Mouse (Mus musculus) limb, embryonic 14.5 days (tissue): ENCODE measurements around the gene Hemk1. TPM values are rescaled to one million over a fixed set of nuclear protein-coding genes. Genes with fewer than 3 reads are reported as not detected.

ENCODE experiments used
- ATAC-seq: fragments of 200-750 bp; cut with Nextera tagmentation; 2 replicates; pipeline ENCODE4 v1.8.0; 2017; ENCODE audit warnings: low read depth, moderate number of reproducible peaks, moderate TSS enrichment; ENCODE audit not compliant: low FRiP score
- DNase-seq: peaks from one replicate; pipeline ENCODE4 v3.0.0-alpha.2; 2015; ENCODE audit warnings: low spot score
- H3K27ac ChIP-seq: fragments of 300-500 bp; sonication (generic); replicated peaks from 2 replicates; pipeline ENCODE4 v1.5.1; 2014; ENCODE audit warnings: low read depth, mild to moderate bottlenecking, low read length, moderate library complexity, mixed read lengths
- H3K27me3 ChIP-seq: fragments of 300-500 bp; sonication (generic); 2 replicates; pipeline ENCODE4 v1.6.1; 2014; ENCODE audit warnings: low read length, mixed read lengths; ENCODE audit not compliant: control insufficient read depth, insufficient read depth
- H3K36me3 ChIP-seq: fragments of 300-500 bp; sonication (generic); 2 replicates; pipeline ENCODE4 v1.6.1; 2014; ENCODE audit warnings: mild to moderate bottlenecking, low read length, moderate library complexity, mixed read lengths; ENCODE audit not compliant: control insufficient read depth, insufficient read depth
- H3K4me1 ChIP-seq: fragments of 300-500 bp; sonication (generic); 2 replicates; pipeline ENCODE4 v1.6.1; 2014; ENCODE audit warnings: antibody characterized with exemption, low read length, mixed read lengths; ENCODE audit not compliant: control insufficient read depth, insufficient read depth
- H3K4me2 ChIP-seq: fragments of 300-500 bp; sonication (generic); replicated peaks from 2 replicates; pipeline ENCODE4 v1.6.1; 2014; ENCODE audit warnings: low read depth, mild to moderate bottlenecking, low read length, moderate library complexity; ENCODE audit not compliant: severe bottlenecking
- H3K4me3 ChIP-seq: fragments of 300-500 bp; sonication (generic); replicated peaks from 2 replicates; pipeline ENCODE4 v1.5.1; 2014; ENCODE audit warnings: low read length
- H3K9ac ChIP-seq: fragments of 300-500 bp; sonication (generic); 2 replicates; pipeline ENCODE4 v1.6.1; 2014; ENCODE audit warnings: mild to moderate bottlenecking, low read depth, low read length, moderate library complexity; ENCODE audit not compliant: severe bottlenecking
- H3K9me3 ChIP-seq: fragments of 300-500 bp; sonication (generic); 2 replicates; pipeline ENCODE4 v1.6.1; 2016; ENCODE audit warnings: low read length; ENCODE audit not compliant: control insufficient read depth
- POLR2A ChIP-seq: fragments of 200-500 bp; IDR thresholded peaks from 2 replicates; pipeline ENCODE4 v1.8.0; 2012; ENCODE audit warnings: inconsistent platforms, mild to moderate bottlenecking, moderate library complexity, borderline replicate concordance; ENCODE audit not compliant: insufficient read depth, insufficient read length; ENCODE audit errors: extremely low read depth
- WGBS: fragments of 180-500 bp; shearing (Covaris S2); extraction: QIAGEN DNeasy Blood & Tissue Kit; methylation state at CpG from one replicate; pipeline ENCODE4 v1.1.7; 2014; 5-methylcytosine and 5-hydroxymethylcytosine counted together
- polyA plus RNA-seq, 2 experiments: library from polyadenylated mRNA; depleted of rRNA in 1 of 2; stranded (reverse) in 1 of 2; unstranded in 1 of 2; fragments of >200 nt; fragmentation: Nextera tagmentation in 1 of 2; extraction: Ambion mirVana in 1 of 2; gene quantifications; 2 replicates each; pipeline versions ENCODE4 v1.2.1 to v1.2.3; 2012 to 2014

Hemk1 gene
- polyA plus RNA-seq, 2 experiments = 12.8 to 24.9 TPM

DNA sequence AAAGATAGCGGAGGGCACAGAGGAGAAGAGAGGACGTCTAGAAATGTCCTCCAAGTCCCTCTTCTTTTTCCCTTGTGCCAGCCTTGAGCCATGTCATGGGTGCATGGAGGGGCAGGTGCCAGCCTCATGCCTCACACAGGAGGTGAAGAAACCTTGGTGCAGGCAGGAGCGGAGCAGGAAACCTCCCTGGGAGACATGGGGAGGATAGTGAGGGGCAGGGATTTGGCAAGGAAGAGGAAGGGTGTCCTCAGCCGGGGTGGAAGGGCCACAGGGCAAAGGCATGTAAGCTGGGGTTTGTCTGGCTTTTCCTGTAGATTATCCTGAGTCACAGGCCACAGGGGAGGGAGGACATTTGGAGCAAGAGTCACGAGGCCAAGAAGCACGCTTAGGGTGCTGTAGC lies 5.9 kb upstream of the Hemk1 start:
- Histone ChIP-seq H3K9me3 (no peaks in the 10 kb centered on the region), H3K4me2 (no peak overlapping the region), H3K27ac (no peak overlapping the region), H3K4me3 (no peak overlapping the region), H3K4me1 (peaks cover 4% of the 10 kb centered on the region; the same call in 1 of the 2 replicates), H3K9ac (no peak overlapping the region), H3K27me3 (no peaks in the 10 kb centered on the region), H3K36me3 (no peaks in the 10 kb centered on the region)
- TF ChIP-seq POLR2A = no peak
- ATAC-seq (no peak), DNase-seq (no peak)
- 71% methylated on average over 6 of the region's 6 CpGs for WGBS

DNA sequence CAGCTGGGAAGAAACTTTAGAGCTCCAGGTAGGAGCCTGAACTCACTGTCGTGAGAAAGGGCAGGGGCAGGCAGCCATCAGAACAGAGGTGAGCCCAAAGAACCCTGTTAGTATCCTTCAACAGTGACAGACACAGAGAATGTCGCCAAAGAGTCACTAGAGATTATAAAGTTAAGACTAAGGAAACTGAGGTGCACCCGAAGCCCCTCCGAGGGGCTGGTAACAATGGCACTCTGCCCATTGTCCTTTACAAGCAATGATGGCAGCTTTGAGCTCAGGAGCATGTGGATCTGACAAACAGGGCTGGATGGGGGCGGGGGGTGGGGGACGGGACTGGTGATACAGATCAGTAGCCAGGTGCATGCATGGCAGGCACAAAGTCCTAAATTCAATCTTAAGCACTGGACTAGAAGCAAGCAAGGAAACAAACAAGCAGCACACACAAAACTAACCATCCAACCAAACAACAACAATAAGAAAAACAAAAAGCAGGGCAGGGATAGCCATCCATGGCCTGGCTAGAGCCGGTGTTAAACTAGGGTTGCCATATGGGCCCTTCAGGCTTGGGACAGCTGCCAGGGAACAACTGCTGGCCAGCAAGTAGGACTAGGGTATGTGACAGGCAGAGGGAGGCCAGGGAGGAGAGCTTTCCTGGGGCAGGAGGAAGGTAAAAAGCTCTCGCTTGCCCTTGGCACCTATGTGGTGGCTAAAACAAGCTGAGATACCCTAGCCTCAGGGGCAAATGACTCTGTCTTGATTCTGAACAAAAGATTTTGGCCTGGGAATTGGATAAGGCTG lies 5.2 kb upstream of the Hemk1 start:
- no peak overlapping the region for H3K9ac ChIP-seq
- H3K4me2 ChIP-seq = no peak overlapping the region
- no peaks in the 10 kb centered on the region for H3K36me3 ChIP-seq
- DNase-seq = no peak
- H3K4me1 ChIP-seq = peaks cover 6% of the 10 kb centered on the region; the same call in 1 of the 2 replicates
- no peaks in the 10 kb centered on the region for H3K9me3 ChIP-seq
- WGBS = 70% methylated on average over 8 of the region's 8 CpGs
- H3K4me3 ChIP-seq = no peak overlapping the region
- no peak for TF ChIP-seq POLR2A
- H3K27ac ChIP-seq = no peak overlapping the region
- ATAC-seq = no peak
- H3K27me3 ChIP-seq = no peaks in the 10 kb centered on the region

DNA sequence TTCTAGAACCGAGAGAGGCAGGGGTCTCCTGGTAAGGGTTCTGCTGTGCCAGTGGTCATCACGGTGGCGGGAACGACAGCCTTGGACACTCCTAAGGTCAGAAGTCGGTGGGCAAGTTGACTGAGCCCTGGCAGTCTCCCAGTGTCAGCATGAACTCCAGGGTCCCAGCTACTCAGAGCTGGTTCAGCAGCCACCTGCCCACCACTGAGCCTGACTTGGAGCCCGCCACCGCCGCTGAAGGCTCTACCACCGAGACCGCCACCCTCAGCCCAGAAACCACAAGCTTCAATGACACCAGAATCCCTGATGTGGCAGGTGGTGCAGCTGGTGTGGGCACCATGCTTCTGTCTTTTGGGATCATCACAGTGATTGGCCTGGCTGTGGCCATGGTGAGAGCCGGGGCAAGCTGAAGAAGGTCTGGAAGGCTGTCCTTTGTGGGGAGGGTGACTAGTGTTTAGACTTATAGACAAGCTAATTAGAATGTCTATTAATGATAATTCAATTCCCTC lies 4.1 kb upstream of the Hemk1 start:
- 89% methylated on average over 11 of the region's 11 CpGs for WGBS
- Histone ChIP-seq H3K4me3 (no peak overlapping the region), H3K27ac (no peak overlapping the region), H3K4me1 (peaks cover 12% of the 10 kb centered on the region; the same call in 1 of the 2 replicates), H3K36me3 (no peaks in the 10 kb centered on the region), H3K27me3 (no peaks in the 10 kb centered on the region), H3K9me3 (no peaks in the 10 kb centered on the region), H3K9ac (no peak overlapping the region), H3K4me2 (no peak overlapping the region)
- DNase-seq (no peak), ATAC-seq (no peak)
- TF ChIP-seq POLR2A = no peak

DNA sequence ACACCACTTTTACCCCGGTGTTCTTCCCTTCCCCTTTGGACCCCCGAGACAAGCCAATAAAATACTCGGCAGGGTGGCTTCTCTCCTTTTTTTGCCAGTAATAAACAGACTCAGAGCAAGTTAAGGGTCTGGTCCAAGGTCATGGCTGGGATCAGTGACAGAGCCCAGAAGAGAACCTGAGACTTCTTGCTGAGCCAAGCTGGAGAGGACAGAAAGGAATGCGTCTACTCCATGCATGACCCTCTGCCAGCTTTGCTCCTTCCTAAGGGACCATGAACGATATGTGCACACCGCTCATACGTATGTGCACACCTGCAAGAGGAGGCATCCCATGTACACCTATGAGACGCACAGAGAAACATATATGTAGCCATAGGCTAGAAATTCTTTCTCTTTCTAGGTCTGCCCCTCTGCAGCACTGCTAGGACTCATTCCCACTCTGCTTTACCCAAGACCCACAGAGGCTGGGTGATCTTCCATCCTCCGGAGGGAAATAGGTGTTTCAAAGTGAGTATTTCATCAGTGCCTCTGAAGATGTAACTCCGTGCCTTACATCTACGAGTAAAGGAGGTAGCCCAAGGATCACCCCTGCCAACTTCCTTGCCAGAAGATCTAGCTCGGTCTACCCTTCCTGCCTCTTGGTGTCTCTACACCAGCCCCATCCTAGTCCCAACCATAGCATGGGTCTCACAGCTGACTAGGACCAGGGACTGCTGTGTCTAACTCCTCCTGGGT lies 2.9 kb upstream of the Hemk1 start:
- DNase-seq (no peak), ATAC-seq (no peak)
- H3K9me3 ChIP-seq = no peaks in the 10 kb centered on the region
- H3K36me3 ChIP-seq = no peaks in the 10 kb centered on the region
- TF ChIP-seq POLR2A = no peak
- peak overlapping the region; percentile 87 for H3K4me2 ChIP-seq
- H3K27ac ChIP-seq = no peak overlapping the region
- 48% methylated on average over 12 of the region's 12 CpGs for WGBS
- H3K4me1 ChIP-seq = peaks cover 12% of the 10 kb centered on the region; the same call in 1 of the 2 replicates
- peak overlapping the region; percentile 63 for H3K9ac ChIP-seq
- H3K27me3 ChIP-seq = no peaks in the 10 kb centered on the region
- H3K4me3 ChIP-seq = peak overlapping the region; percentile 63

DNA sequence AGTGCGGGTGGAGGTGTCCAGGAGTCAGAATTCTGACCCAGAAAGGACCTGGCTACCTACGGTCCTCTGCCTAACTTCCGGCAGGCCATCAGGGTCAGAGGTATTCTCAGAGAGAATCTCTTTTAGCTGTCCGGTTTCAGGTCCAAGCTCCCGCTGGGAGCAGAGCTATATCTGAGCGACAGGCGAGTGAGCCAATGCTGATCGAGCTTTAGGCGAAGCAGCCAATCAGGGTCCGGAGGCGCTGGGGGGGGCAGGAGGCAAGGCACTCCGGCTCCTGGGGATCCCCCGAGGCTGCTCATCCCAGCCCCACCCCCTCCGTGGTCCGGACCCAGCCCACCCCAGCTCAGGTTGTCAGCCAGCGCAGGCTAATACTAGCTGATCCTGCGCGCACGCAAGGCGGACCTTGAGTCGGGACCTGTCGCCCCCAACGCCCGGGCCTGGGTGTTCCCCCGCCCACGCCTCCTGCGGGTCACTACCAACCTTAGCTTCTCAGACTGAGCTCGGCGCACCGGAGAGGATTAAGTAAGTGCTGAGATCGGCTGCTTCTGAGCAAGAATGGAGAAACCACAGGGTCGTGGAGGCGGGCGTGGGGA lies 2.2 kb upstream of the Hemk1 start, which contains the start of gene 6430571L13Rik:
Gene 6430571L13Rik, plus strand, starts transcription at position 336 of the 593 bp plus-strand sequence.
- no peak within 1 kb of the TSS for H3K27ac ChIP-seq
- H3K9me3 ChIP-seq = no peaks in the 10 kb centered on the region
- peak within 1 kb of the TSS; percentile 63 for H3K9ac ChIP-seq
- H3K36me3 ChIP-seq = no peaks in the 10 kb centered on the region
- peak within 1 kb of the TSS; percentile 87 for H3K4me2 ChIP-seq
- TF ChIP-seq POLR2A = no peak
- H3K27me3 ChIP-seq = no peaks in the 10 kb centered on the region
- WGBS = 1% methylated on average over 34 of the region's 34 CpGs
- H3K4me1 ChIP-seq = peaks cover 12% of the 10 kb centered on the region; the same call in 1 of the 2 replicates
- ATAC-seq = peak; percentile 93
- peak; percentile 96 for DNase-seq
- peak within 1 kb of the TSS; percentile 63 for H3K4me3 ChIP-seq
